Mouse (Mus musculus): ENCODE results near the gene Stard9. TPM values are rescaled to one million over a fixed set of nuclear protein-coding genes. Genes with fewer than 3 reads are reported as not detected.
A peak's percentile ranks its signal among the peaks of the same experiment; 100 is the strongest.
"Not testable (repeated sequence)": the region's sequence is repeated elsewhere in the genome, so short reads cannot be mapped to it uniquely, and the experiment has no call there.

Gene Stard9
- polyA plus RNA-seq, 1 experiment from 2014 or later = 14.1 TPM

- ATAC-seq (ENCODE audit: insufficient read depth) = no peak
- DNase-seq = no peak
- H3K9ac ChIP-seq = no peak overlapping the region
- no peak overlapping the region for H3K4me2 ChIP-seq
- H3K4me3 ChIP-seq (ENCODE audit: low read depth, low read length) = no peak overlapping the region
- TF ChIP-seq CTCF (IDR thresholded peaks at IDR 0.05; ENCODE audit: low read depth) = no peak
- H3K36me3 ChIP-seq (ENCODE audit: insufficient read depth) = peaks cover 13% of the 10 kb centered on the region; the same call in 1 of the 2 replicates
- no peak overlapping the region for H3K27ac ChIP-seq (ENCODE audit: low read depth)
- H3K9me3 ChIP-seq (ENCODE audit: low read depth, low read length) = no peaks in the 10 kb centered on the region
- H3K4me1 ChIP-seq (ENCODE audit: insufficient read depth) = 0 out of 2 replicates have a peak, but pooled peaks cover 6% of the 10 kb centered on the region
- H3K27me3 ChIP-seq (ENCODE audit: insufficient read depth, low read length) = no peaks in the 10 kb centered on the region
Measured at GRCm38 (mm10) chr2:120662766-120663165, 33.8 kb downstream of the Stard9 start.

- H3K4me1 ChIP-seq (ENCODE audit: insufficient read depth) = 0 out of 2 replicates have a peak, but pooled peaks cover 6% of the 10 kb centered on the region
- no peaks in the 10 kb centered on the region for H3K9me3 ChIP-seq (ENCODE audit: low read depth, low read length)
- H3K4me3 ChIP-seq (ENCODE audit: low read depth, low read length) = no peak overlapping the region
- no peak overlapping the region for H3K4me2 ChIP-seq
- WGBS = 78% methylated on average over 3 of the region's 3 CpGs
- no peak overlapping the region for H3K9ac ChIP-seq
- DNase-seq (peak; percentile 80), ATAC-seq (ENCODE audit: insufficient read depth) (0 out of 2 replicates have a peak, but pooled peaks have one; percentile 54)
- TF ChIP-seq CTCF (IDR thresholded peaks at IDR 0.05; ENCODE audit: low read depth) = no peak
- H3K27me3 ChIP-seq (ENCODE audit: insufficient read depth, low read length) = no peaks in the 10 kb centered on the region
- H3K27ac ChIP-seq (ENCODE audit: low read depth) = peak overlapping the region; percentile 62
- H3K36me3 ChIP-seq (ENCODE audit: insufficient read depth) = peaks cover 16% of the 10 kb centered on the region; the same call in 1 of the 2 replicates
Measured at GRCm38 (mm10) chr2:120663491-120664154, 34.7 kb downstream of the Stard9 start.

- H3K27me3 ChIP-seq (ENCODE audit: insufficient read depth, low read length) = no peaks in the 10 kb centered on the region
- no peak overlapping the region for H3K4me3 ChIP-seq (ENCODE audit: low read depth, low read length)
- H3K4me1 ChIP-seq (ENCODE audit: insufficient read depth) = 0 out of 2 replicates have a peak, but pooled peaks cover 2% of the 10 kb centered on the region
- H3K27ac ChIP-seq (ENCODE audit: low read depth) = no peak overlapping the region
- peaks cover 16% of the 10 kb centered on the region; the same call in 1 of the 2 replicates for H3K36me3 ChIP-seq (ENCODE audit: insufficient read depth)
- no peak for DNase-seq
- H3K4me2 ChIP-seq = no peak overlapping the region
- WGBS = 89% methylated on average over 2 of the region's 2 CpGs
- no peak overlapping the region for H3K9ac ChIP-seq
- TF ChIP-seq CTCF (IDR thresholded peaks at IDR 0.05; ENCODE audit: low read depth) = no peak
- no peak for ATAC-seq (ENCODE audit: insufficient read depth)
- no peaks in the 10 kb centered on the region for H3K9me3 ChIP-seq (ENCODE audit: low read depth, low read length)
Measured at GRCm38 (mm10) chr2:120667446-120667845, 38.5 kb downstream of the Stard9 start.

GRCm38 (mm10) chr2:120670253-120670652 is 41.3 kb downstream of the Stard9 start:
- H3K36me3 ChIP-seq (ENCODE audit: insufficient read depth) = peaks cover 31% of the 10 kb centered on the region; the same call in 1 of the 2 replicates
- peak; percentile 83 for DNase-seq
- no peaks in the 10 kb centered on the region for H3K4me1 ChIP-seq (ENCODE audit: insufficient read depth)
- ATAC-seq (ENCODE audit: insufficient read depth) = peak; percentile 71; the same call in 1 of the 2 replicates
- H3K27me3 ChIP-seq (ENCODE audit: insufficient read depth, low read length) = no peaks in the 10 kb centered on the region
- H3K4me3 ChIP-seq (ENCODE audit: low read depth, low read length) = no peak overlapping the region
- TF ChIP-seq CTCF (IDR thresholded peaks at IDR 0.05; ENCODE audit: low read depth) = peak; percentile 62
- no peak overlapping the region for H3K4me2 ChIP-seq
- no peak overlapping the region for H3K9ac ChIP-seq
- WGBS = 35% methylated on average over 2 of the region's 2 CpGs
- H3K9me3 ChIP-seq (ENCODE audit: low read depth, low read length) = no peaks in the 10 kb centered on the region
- H3K27ac ChIP-seq (ENCODE audit: low read depth) = no peak overlapping the region

GRCm38 (mm10) chr2:120681151-120681550 is 52.2 kb downstream of the Stard9 start:
- not testable (repeated sequence) for H3K4me2 ChIP-seq; H3K27me3 ChIP-seq (ENCODE audit: insufficient read depth, low read length); ATAC-seq (ENCODE audit: insufficient read depth); H3K27ac ChIP-seq (ENCODE audit: low read depth); H3K4me3 ChIP-seq (ENCODE audit: low read depth, low read length); H3K4me1 ChIP-seq (ENCODE audit: insufficient read depth); H3K9me3 ChIP-seq (ENCODE audit: low read depth, low read length); H3K9ac ChIP-seq
- DNase-seq = peak; percentile 12
- H3K36me3 ChIP-seq (ENCODE audit: insufficient read depth) = peaks cover 17% of the 10 kb centered on the region
- 82% methylated on average over 7 of the region's 7 CpGs for WGBS

- no peaks in the 10 kb centered on the region for H3K4me1 ChIP-seq (ENCODE audit: insufficient read depth)
- H3K4me3 ChIP-seq (ENCODE audit: low read depth, low read length) = no peak overlapping the region
- no peak for DNase-seq
- no peak for TF ChIP-seq CTCF (IDR thresholded peaks at IDR 0.05; ENCODE audit: low read depth)
- no peaks in the 10 kb centered on the region for H3K9me3 ChIP-seq (ENCODE audit: low read depth, low read length)
- no peak overlapping the region for H3K27ac ChIP-seq (ENCODE audit: low read depth)
- H3K9ac ChIP-seq = no peak overlapping the region
- H3K4me2 ChIP-seq = no peak overlapping the region
- WGBS = 79% methylated on average over 5 of the region's 5 CpGs
- ATAC-seq (ENCODE audit: insufficient read depth) = no peak
- H3K36me3 ChIP-seq (ENCODE audit: insufficient read depth) = peaks cover 77% of the 10 kb centered on the region
- no peaks in the 10 kb centered on the region for H3K27me3 ChIP-seq (ENCODE audit: insufficient read depth, low read length)
Measured at GRCm38 (mm10) chr2:120697767-120698166, 68.8 kb downstream of the Stard9 start.

GRCm38 (mm10) chr2:120700379-120700885 is 71.5 kb downstream of the Stard9 start:
- peaks cover 79% of the 10 kb centered on the region for H3K36me3 ChIP-seq (ENCODE audit: insufficient read depth)
- DNase-seq = no peak
- TF ChIP-seq CTCF (IDR thresholded peaks at IDR 0.05; ENCODE audit: low read depth) = no peak
- ATAC-seq (ENCODE audit: insufficient read depth) = no peak
- WGBS = 79% methylated on average over 3 of the region's 3 CpGs
- no peak overlapping the region for H3K9ac ChIP-seq
- no peaks in the 10 kb centered on the region for H3K27me3 ChIP-seq (ENCODE audit: insufficient read depth, low read length)
- no peaks in the 10 kb centered on the region for H3K9me3 ChIP-seq (ENCODE audit: low read depth, low read length)
- no peaks in the 10 kb centered on the region for H3K4me1 ChIP-seq (ENCODE audit: insufficient read depth)
- no peak overlapping the region for H3K27ac ChIP-seq (ENCODE audit: low read depth)
- H3K4me2 ChIP-seq = no peak overlapping the region
- no peak overlapping the region for H3K4me3 ChIP-seq (ENCODE audit: low read depth, low read length)
